Mouse (Mus musculus) telencephalon, adult 2 months (tissue): ENCODE results near the gene Atp5c1.

Experiments used
- DNase-seq: peaks from one replicate; pipeline ENCODE4 v3.0.0-alpha.2; 2011; ENCODE audit warnings: low read depth, low spot score

Atp5c1 gene

GRCm38 (mm10) chr2:10080310-10081010 lies at the start of gene Atp5c1, which contains the start of gene Kin:
TSS of gene Atp5c1 (minus strand) at chr2:10080510.
TSS of gene Kin (plus strand) at chr2:10080593.
- peak; percentile 95 for DNase-seq

- no peak for DNase-seq
These were observed 48.3 kb upstream of the Atp5c1 start for GRCm38 (mm10) chr2:10128571-10128970.

GRCm38 (mm10) chr2:10127471-10127870 lies 47.2 kb upstream of the Atp5c1 start:
- DNase-seq: no peak

GRCm38 (mm10) chr2:10126122-10126521 lies 45.8 kb upstream of the Atp5c1 start:
- DNase-seq: no peak

GRCm38 (mm10) chr2:10121826-10122225 lies 41.5 kb upstream of the Atp5c1 start:
- DNase-seq: no peak

- DNase-seq: no peak
These were observed 39.0 kb upstream of the Atp5c1 start for GRCm38 (mm10) chr2:10119276-10119675.

- no peak for DNase-seq
These were observed 38.4 kb upstream of the Atp5c1 start for GRCm38 (mm10) chr2:10118751-10119150.

- no peak for DNase-seq
These were observed 28.4 kb upstream of the Atp5c1 start for GRCm38 (mm10) chr2:10108535-10109189.

GRCm38 (mm10) chr2:10101180-10101579 lies 20.9 kb upstream of the Atp5c1 start:
- no peak for DNase-seq

GRCm38 (mm10) chr2:10100471-10100870 lies 20.2 kb upstream of the Atp5c1 start:
- DNase-seq: no peak

- peak; percentile 13 for DNase-seq
These were observed 18.4 kb upstream of the Atp5c1 start for GRCm38 (mm10) chr2:10098598-10099215.

GRCm38 (mm10) chr2:10094327-10095100 lies 14.2 kb upstream of the Atp5c1 start:
- DNase-seq: no peak

GRCm38 (mm10) chr2:10087256-10087850 lies 7.0 kb upstream of the Atp5c1 start:
- DNase-seq: no peak

- DNase-seq: no peak
These were observed 2.4 kb upstream of the Atp5c1 start for GRCm38 (mm10) chr2:10082737-10083136.

GRCm38 (mm10) chr2:10081453-10082080 lies 1.3 kb upstream of the Atp5c1 start:
- DNase-seq: no peak

GRCm38 (mm10) chr2:10079745-10080309 lies 483 bp downstream of the Atp5c1 start:
- DNase-seq: no peak

- DNase-seq: no peak
These were observed 3.6 kb downstream of the Atp5c1 start for GRCm38 (mm10) chr2:10076675-10077074.

GRCm38 (mm10) chr2:10074470-10074869 lies 5.8 kb downstream of the Atp5c1 start:
- no peak for DNase-seq

GRCm38 (mm10) chr2:10071751-10072150 lies 8.6 kb downstream of the Atp5c1 start:
- no peak for DNase-seq

GRCm38 (mm10) chr2:10058836-10059235 lies 21.5 kb downstream of the Atp5c1 start:
- no peak for DNase-seq

GRCm38 (mm10) chr2:10051996-10052395 lies 28.3 kb downstream of the Atp5c1 start:
- DNase-seq: no peak
